Mouse (Mus musculus) intestine, embryonic 14.5 days (tissue): ENCODE data around the gene Emp1. TPM values are rescaled to one million over a fixed set of nuclear protein-coding genes. Genes with fewer than 3 reads are reported as not detected.

Experiments
- ATAC-seq: fragments of 200-750 bp; cut with Nextera tagmentation; replicated peaks from 2 replicates; pipeline ENCODE4 v1.8.0; 2017; ENCODE audit warnings: low read depth, moderate number of reproducible peaks, moderate TSS enrichment, moderate library complexity; ENCODE audit not compliant: low FRiP score, low TSS enrichment
- DNase-seq: peaks from one replicate; pipeline ENCODE4 v3.0.0-alpha.2; 2018; ENCODE audit warnings: low spot score
- H3K27ac ChIP-seq: fragments of 300-500 bp; sonication (generic); 2 replicates; pipeline ENCODE4 v1.5.1; 2014; ENCODE audit warnings: low read depth, mild to moderate bottlenecking, control low read depth
- H3K27me3 ChIP-seq: fragments of 300-500 bp; sonication (generic); replicated peaks from 2 replicates; pipeline ENCODE4 v1.6.1; 2014; ENCODE audit warnings: low read length, control low read depth; ENCODE audit not compliant: control insufficient read depth, insufficient read depth
- H3K36me3 ChIP-seq: fragments of 300-500 bp; sonication (generic); 2 replicates; pipeline ENCODE4 v1.6.1; 2014; ENCODE audit warnings: low read length, control low read depth; ENCODE audit not compliant: control insufficient read depth, insufficient read depth
- H3K4me1 ChIP-seq: fragments of 300-500 bp; sonication (generic); replicated peaks from 2 replicates; pipeline ENCODE4 v1.6.1; 2014; ENCODE audit warnings: low read length, control low read depth, mixed read lengths; ENCODE audit not compliant: control insufficient read depth, insufficient read depth
- H3K4me2 ChIP-seq: fragments of 300-500 bp; sonication (generic); 2 replicates; pipeline ENCODE4 v1.6.1; 2014; ENCODE audit warnings: low read length
- H3K4me3 ChIP-seq: fragments of 300-500 bp; sonication (generic); 2 replicates; pipeline ENCODE4 v1.5.1; 2014; ENCODE audit warnings: low read depth, low read length, control low read depth, mixed read lengths
- H3K9ac ChIP-seq: fragments of 300-500 bp; sonication (generic); 2 replicates; pipeline ENCODE4 v1.6.1; 2014; ENCODE audit warnings: mild to moderate bottlenecking, low read length
- H3K9me3 ChIP-seq: fragments of 300-500 bp; sonication (generic); 2 replicates; pipeline ENCODE4 v1.6.1; 2016; ENCODE audit warnings: low read length, control low read depth; ENCODE audit not compliant: control insufficient read depth
- WGBS: fragments of 180-500 bp; shearing (Covaris S2); extraction: QIAGEN DNeasy Blood & Tissue Kit; methylation state at CpG from one replicate; pipeline ENCODE4 v1.1.7; 2014; 5-methylcytosine and 5-hydroxymethylcytosine counted together
- polyA plus RNA-seq: library from polyadenylated mRNA; unstranded; fragments of >200 nt; fragmentation: Nextera tagmentation; extraction: Ambion mirVana; gene quantifications from 2 replicates; pipeline ENCODE4 v1.2.1, GENCODE M21; 2014

Emp1 gene
- polyA plus RNA-seq, 1 experiment from 2014 or later, result 15.2 TPM

DNA sequence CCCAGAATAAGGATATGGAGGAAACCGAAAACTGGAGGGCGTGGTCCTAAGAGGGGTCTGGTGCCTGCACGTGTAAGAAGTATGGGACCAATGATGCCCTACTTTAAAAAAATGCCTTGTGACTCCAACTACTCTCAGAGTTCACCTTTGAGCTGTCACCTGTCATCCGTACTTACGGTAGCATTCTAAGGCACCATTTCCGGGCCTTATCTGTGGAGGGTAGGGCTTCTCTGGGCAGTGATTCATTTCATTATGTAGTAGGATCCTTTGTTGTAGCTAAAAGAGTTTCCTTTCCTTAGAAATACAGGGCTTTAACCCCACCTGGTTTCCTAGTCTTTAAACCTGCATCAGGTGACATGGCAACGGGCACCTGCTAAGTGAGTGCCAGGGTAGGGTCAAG, 35.5 kb upstream of the Emp1 start:
- ATAC-seq, result no peak
- H3K4me2 ChIP-seq, result no peak overlapping the region
- no peak overlapping the region for H3K9ac ChIP-seq
- no peak overlapping the region for H3K4me3 ChIP-seq
- no peaks in the 10 kb centered on the region for H3K9me3 ChIP-seq
- no peaks in the 10 kb centered on the region for H3K27me3 ChIP-seq
- no peaks in the 10 kb centered on the region for H3K36me3 ChIP-seq
- no peak for DNase-seq
- 83% methylated on average over 7 of the region's 7 CpGs for WGBS
- no peak overlapping the region for H3K27ac ChIP-seq
- peaks cover 8% of the 10 kb centered on the region; the same call in 1 of the 2 replicates for H3K4me1 ChIP-seq

DNA sequence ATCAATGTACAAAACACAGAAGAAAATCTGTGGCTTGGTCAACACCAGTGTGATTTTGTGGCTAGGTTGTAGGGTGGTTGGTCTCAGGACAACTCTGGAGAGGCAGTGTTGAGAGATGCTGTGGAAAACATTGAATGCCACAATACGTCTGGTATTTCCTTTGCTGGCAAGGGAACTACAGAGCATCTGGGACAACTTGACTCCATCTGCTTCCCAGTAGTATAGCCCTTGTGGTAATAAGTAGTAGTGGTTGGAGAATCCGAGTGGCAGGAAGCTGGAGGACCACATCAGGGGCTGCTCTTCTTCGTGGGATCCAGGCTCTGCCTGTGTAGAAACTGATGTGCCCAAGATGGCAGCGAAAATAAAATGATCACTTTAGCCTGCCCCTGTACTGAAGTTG, 30.4 kb upstream of the Emp1 start:
- no peak overlapping the region for H3K9ac ChIP-seq
- WGBS, result 86% methylated on average over 4 of the region's 4 CpGs
- no peak overlapping the region for H3K4me3 ChIP-seq
- no peak overlapping the region for H3K4me2 ChIP-seq
- ATAC-seq, result no peak; the same call in 1 of the 2 replicates
- peaks cover 19% of the 10 kb centered on the region; the same call in 1 of the 2 replicates for H3K4me1 ChIP-seq
- no peaks in the 10 kb centered on the region for H3K9me3 ChIP-seq
- H3K36me3 ChIP-seq, result no peaks in the 10 kb centered on the region
- no peak for DNase-seq
- no peak overlapping the region for H3K27ac ChIP-seq
- H3K27me3 ChIP-seq, result no peaks in the 10 kb centered on the region

- ATAC-seq, result peak; percentile 62; the same call in 1 of the 2 replicates
- DNase-seq, result peak; percentile 62
- Histone ChIP-seq H3K4me2 (0 out of 2 replicates have a peak overlapping the region, but pooled peaks have one; percentile 4), H3K4me3 (no peak overlapping the region), H3K27ac (no peak overlapping the region), H3K27me3 (no peaks in the 10 kb centered on the region), H3K36me3 (no peaks in the 10 kb centered on the region), H3K9me3 (no peaks in the 10 kb centered on the region), H3K9ac (no peak overlapping the region), H3K4me1 (peaks cover 19% of the 10 kb centered on the region; the same call in 1 of the 2 replicates)
- 14% methylated on average over 10 of the region's 10 CpGs for WGBS
Observed at GRCm38 (mm10) chr6:135332737-135333281, 29.5 kb upstream of the Emp1 start.

- H3K36me3 ChIP-seq, result no peaks in the 10 kb centered on the region
- ATAC-seq (no peak), DNase-seq (no peak)
- no peak overlapping the region for H3K4me2 ChIP-seq
- no peak overlapping the region for H3K4me3 ChIP-seq
- no peaks in the 10 kb centered on the region for H3K9me3 ChIP-seq
- H3K27ac ChIP-seq, result no peak overlapping the region; the same call in 1 of the 2 replicates
- WGBS, result 71% methylated on average over 5 of the region's 5 CpGs
- no peak overlapping the region for H3K9ac ChIP-seq
- no peaks in the 10 kb centered on the region for H3K27me3 ChIP-seq
- H3K4me1 ChIP-seq, result peaks cover 19% of the 10 kb centered on the region; the same call in 1 of the 2 replicates
Observed at GRCm38 (mm10) chr6:135333994-135334651, 28.2 kb upstream of the Emp1 start.

GRCm38 (mm10) chr6:135336376-135336775, 26.0 kb upstream of the Emp1 start:
- no peak for DNase-seq
- no peak overlapping the region for H3K4me2 ChIP-seq
- peaks cover 23% of the 10 kb centered on the region for H3K4me1 ChIP-seq
- no peak for ATAC-seq
- H3K9ac ChIP-seq, result no peak overlapping the region
- H3K27me3 ChIP-seq, result no peaks in the 10 kb centered on the region
- H3K4me3 ChIP-seq, result no peak overlapping the region
- H3K9me3 ChIP-seq, result no peaks in the 10 kb centered on the region
- 89% methylated on average over 8 of the region's 8 CpGs for WGBS
- no peak overlapping the region for H3K27ac ChIP-seq
- no peaks in the 10 kb centered on the region for H3K36me3 ChIP-seq

DNA sequence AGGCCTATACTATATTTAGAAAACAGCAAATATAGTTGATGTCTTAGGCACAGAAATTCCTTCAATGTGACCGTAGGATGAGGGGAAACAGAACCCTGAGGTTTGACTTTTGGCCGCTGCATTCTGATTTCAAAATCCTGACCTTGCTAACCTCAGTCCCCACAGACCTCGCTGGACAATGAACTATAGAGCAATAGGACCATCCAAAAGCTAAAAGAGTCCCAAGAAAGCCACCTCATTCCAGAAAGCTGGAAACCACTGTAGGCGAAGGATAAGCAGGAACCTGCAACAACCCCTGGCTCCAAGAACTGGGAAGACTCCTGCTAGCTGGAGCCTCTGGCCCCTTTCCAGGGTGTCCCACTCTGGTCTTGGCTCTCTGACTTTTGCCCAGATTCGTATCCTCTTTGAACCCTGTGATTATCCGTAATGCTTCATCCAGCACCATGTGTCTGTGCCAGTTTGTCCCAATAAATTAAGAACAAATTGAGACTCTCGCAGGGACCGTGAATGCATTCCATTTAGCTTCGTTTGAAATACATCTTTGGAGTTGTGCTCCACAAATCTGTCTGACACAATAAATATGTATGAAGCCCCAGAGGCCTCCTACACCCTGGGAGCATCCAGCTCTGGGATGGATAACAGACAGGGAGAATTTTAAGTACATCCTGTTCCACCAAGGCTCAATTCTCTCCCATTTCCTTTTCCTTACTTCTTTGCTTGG, 21.8 kb upstream of the Emp1 start:
- Histone ChIP-seq H3K27me3 (no peaks in the 10 kb centered on the region), H3K4me3 (no peak overlapping the region), H3K27ac (peak overlapping the region; percentile 36; the same call in 1 of the 2 replicates), H3K9me3 (no peaks in the 10 kb centered on the region), H3K4me2 (no peak overlapping the region), H3K9ac (no peak overlapping the region), H3K4me1 (peaks cover 3% of the 10 kb centered on the region; the same call in 1 of the 2 replicates), H3K36me3 (no peaks in the 10 kb centered on the region)
- ATAC-seq (no peak), DNase-seq (no peak)
- 58% methylated on average over 9 of the region's 9 CpGs for WGBS

GRCm38 (mm10) chr6:135341076-135341378, 21.3 kb upstream of the Emp1 start:
- DNase-seq (no peak), ATAC-seq (no peak)
- Histone ChIP-seq H3K4me2 (no peak overlapping the region), H3K9ac (no peak overlapping the region), H3K36me3 (no peaks in the 10 kb centered on the region), H3K9me3 (no peaks in the 10 kb centered on the region), H3K27me3 (no peaks in the 10 kb centered on the region), H3K4me3 (no peak overlapping the region), H3K4me1 (peaks cover 3% of the 10 kb centered on the region; the same call in 1 of the 2 replicates), H3K27ac (peak overlapping the region; percentile 36; the same call in 1 of the 2 replicates)
- 40% methylated on average over 4 of the region's 4 CpGs for WGBS

DNA sequence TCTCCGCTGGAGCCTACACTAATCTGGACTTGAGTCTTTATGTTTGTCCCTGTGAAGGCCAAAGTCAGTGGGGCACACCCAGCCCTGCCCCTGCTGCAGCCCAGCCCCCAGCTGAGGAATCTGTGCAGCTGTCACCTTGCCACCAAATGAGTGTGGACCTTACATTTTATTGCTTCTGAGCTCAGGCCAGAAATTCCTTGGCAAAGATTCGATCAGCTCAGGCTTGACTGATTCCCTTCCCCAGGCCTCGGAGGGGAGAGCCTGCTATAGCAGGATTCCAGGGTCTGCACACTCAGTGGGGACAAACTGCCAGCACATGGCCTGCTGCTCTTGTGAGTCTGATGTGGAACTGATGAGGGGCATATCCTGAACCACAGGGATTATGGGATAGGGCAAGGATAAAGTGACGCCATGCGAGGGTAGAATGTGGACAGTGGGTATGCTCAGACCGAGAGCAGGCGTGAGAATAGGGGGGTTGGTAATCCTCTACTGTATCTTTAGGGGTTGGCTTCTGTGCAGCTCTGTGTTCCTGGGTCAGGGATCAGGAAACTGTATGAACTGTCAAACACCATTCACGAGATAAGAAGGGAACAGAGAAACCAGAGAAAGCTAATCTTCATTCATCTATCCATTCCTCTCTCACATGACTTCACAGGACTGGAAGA, 10.6 kb upstream of the Emp1 start:
- Histone ChIP-seq H3K9ac (no peak overlapping the region), H3K27me3 (no peaks in the 10 kb centered on the region), H3K36me3 (no peaks in the 10 kb centered on the region), H3K4me1 (peaks cover 4% of the 10 kb centered on the region; the same call in 1 of the 2 replicates), H3K27ac (no peak overlapping the region), H3K4me3 (no peak overlapping the region), H3K9me3 (no peaks in the 10 kb centered on the region), H3K4me2 (no peak overlapping the region)
- WGBS, result 50% methylated on average over 8 of the region's 8 CpGs
- ATAC-seq (peak; percentile 70), DNase-seq (no peak)
